Mouse (Mus musculus) kidney, adult 9 months (tissue): ENCODE data around the gene Gpr137.
A peak's percentile ranks its signal among the peaks of the same experiment; 100 is the strongest.

ENCODE experiments used
- DNase-seq: peaks from one replicate; pipeline ENCODE4 v3.0.0; 2022

The Gpr137 gene

DNA sequence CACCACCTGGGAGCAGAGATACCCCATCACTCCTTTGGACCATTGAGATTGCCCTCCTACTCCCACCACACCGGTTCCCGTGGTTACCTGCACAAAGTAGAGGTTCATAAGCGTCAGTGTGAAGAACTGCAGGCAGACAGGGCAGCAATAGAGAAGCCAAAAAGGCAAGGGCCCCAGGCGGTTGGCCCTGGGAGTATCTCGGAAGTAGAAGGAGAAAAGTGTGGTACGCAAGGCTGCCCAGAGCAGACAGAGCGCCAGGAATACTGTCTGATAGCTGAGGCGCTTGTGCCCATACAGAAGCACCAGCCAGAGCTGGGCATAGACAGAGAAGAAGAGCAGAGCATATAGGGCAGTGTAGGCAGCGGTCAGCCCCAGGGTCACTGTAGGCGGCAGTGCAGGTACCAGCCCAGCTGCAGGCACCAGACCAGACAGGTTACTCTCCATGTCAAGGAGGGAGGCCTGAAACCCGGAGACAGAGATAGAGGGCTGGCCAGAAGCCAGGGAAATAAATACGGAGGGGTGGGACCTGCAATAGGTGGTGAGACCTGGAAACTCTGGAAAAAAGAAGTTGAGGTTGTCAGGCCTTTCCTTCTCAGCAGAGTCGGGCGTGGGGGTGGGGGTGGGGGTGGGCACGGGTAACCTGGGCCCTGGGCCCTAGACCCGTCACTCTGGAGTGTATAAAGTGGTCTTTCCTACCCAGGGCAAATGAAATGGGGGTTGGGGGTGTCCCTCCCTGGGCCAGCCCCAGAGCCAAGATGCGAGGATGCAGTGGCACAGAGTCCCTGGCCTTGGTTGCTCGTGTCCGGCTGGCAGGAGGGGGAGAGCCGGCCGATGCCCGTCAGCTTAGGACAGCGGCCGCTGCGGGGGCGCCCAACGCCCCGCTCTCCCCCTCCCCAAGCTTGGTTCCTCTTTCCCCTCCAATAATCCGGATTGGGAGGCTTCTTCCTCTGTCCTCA, 1.6 kb downstream of the Gpr137 start:
- no peak for DNase-seq

DNA sequence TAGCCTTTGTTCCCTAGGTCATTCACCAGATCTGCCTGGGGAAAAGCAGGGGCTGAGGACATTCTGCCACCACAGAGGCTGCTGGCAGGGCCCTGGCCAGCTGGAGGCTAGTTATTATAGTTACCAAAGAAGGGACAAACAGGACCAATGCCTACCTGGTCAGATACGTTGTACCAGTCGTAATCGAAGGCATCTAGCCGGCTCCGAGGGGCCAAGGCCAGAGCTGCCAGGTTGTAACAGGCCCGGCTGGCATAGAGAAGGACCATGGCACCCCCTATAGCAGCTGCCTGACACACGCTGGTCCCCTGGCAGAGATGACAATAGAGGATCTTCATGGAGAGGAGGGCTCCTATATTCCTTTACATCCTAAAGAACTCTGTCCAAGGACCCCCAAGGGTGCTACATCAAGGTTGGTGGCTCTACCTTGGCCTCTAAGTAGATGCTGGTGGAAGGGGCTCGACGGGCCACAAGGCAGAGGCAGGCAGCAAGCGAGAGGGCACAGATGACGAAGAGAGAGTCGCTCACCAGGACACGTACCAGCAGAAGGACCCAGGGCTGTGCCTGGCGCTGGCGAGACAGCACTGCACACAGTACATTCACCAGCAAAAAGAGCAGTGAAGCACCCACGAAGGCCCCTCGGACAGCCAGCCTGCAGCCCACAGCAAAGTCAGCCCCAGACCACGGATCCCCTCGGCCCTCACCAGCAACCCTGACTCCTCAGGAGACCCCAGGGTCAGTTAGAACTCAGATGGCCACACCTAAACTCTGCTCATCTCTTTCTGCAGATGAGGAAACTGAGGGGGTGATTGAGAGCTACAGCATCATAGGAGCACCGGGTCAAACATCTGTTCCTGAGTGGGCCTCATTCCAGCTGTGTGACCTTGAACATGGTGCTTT, 2.9 kb downstream of the Gpr137 start:
- no peak for DNase-seq

GRCm38 (mm10) chr19:6937541-6938465, 4.5 kb downstream of the Gpr137 start:
- no peak for DNase-seq

DNA sequence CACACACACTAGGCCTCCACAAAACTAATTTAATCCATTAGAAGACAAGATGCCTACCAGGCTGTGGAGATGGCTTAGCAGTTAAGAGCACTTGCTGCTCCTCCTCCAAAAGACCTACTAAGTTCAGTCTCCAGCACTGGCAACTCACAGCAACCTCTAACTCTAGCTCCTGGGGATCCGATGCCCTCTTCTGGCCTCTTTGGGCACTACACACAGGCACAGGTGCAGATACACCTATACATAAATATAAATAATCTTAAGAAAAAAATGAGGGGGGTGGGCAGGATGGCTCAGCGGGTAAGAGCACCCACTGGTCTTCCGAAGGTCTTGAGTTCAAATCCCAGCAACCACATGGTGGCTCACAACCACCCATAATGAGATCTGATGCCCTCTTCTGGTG, 6.0 kb downstream of the Gpr137 start:
- no peak for DNase-seq

GRCm38 (mm10) chr19:6934195-6934977, 7.9 kb downstream of the Gpr137 start, which contains the start of gene Kcnk4:
Gene Kcnk4, minus strand, starts transcription at chr19:6934515.
- no peak for DNase-seq

DNA sequence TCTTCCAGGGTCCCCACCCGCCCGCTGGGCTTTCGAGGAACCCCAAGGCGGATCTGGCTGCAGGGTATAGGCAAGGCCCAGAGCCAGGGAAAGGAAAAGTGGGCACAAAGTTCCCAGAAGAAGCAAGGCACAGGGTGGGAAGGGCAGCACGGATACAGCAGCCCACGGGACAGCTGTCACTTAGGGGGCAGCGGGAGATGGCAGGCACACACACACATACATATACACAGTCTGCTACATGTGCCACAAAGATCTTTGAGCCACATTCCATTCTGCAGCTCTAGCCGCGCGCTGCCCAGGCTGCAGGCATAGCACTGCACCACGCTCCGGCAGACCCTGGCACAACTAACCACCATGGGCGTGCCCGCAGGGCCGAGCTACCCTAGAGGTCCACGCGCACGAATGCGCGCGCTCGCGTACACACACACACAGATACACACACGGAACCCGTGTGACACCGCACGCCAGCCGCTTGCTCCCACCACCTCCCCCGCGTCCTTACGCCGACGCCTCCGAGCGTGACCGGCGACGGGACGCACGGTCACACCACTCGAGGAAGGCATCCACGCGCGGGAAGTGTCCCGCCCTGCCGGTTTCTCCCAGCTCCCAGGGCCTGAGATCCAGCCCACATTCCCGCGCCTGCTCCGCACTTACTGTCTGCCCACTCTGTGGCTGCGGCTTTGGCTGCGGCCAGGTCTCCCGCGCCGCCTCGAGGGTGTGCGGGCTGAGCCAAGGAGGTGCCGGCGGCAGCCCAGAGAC, 8.7 kb downstream of the Gpr137 start:
- no peak for DNase-seq

DNA sequence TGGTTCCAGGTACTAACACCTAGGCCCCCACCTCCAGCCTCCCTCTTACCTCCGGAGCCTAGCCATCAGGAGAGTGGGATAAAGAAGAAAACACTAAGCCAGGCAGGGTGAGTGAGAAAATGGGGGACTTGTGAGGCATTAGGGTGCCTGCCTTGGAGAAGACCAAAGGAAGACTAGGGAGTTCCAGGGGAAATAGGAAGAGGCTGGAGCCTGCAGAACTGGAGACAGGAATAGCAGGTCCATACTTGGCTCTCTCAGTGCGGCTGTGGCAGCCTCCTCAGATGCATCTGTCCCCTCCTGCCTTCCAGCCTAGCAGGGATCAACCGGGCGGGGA, 9.2 kb downstream of the Gpr137 start:
- DNase-seq = no peak

- DNase-seq = no peak
These were observed 10.3 kb downstream of the Gpr137 start for GRCm38 (mm10) chr19:6932018-6932417.

- no peak for DNase-seq
These were observed 11.3 kb downstream of the Gpr137 start for GRCm38 (mm10) chr19:6931002-6931401.

GRCm38 (mm10) chr19:6928080-6928479, 14.2 kb downstream of the Gpr137 start:
- DNase-seq = no peak

DNA sequence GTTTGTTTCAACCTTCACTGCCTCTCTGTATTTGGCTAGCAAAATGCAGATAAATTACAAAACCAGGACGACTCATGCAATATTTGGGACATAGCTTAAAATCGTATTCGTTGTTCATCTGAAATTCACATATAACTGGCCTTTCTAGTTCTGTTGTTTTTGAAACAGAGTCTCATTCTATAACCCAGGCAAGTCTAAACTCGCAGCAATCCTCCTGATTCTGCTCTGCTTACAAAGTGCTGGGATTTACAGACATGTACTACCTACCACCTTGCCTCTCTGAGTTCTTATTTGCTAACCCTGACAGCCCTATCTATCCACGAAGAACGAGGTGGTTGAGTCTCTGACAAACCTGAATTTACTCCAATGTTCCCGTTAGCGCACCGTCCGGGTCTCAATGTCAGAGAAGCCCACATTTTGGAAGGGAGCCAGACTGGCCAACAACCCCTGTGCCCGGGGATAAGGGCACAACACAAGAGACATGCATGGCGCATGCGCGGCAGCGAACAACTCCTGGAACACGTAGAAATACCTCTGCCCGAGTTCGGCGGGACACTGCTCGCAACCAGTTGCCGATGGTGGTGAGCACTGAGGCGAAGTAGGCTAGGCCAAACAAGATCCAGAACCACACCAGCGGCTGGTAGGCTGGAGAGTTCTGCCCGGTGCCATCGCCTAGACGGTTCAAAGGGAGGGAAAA, 15.6 kb downstream of the Gpr137 start:
- DNase-seq = peak; percentile 68

GRCm38 (mm10) chr19:6925611-6926329, 16.5 kb downstream of the Gpr137 start:
- DNase-seq = no peak

DNA sequence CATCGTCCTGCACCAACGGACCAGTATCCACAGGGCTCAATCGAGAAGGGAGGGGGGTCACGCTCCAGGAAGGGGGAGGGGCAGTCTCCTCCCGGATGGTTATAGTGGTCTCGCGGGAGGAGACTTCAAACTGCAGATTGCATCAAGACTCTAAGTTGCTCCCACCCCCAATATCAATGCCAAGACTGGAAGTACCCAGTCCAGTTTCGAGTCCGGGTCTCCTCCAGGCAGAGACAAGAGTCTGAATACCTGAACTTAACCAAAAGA, 17.0 kb downstream of the Gpr137 start, which contains the start of gene Catsperz:
Catsperz (minus strand) TSS at position 74 of the 267 bp plus-strand sequence.
- no peak for DNase-seq

- DNase-seq = peak; percentile 92
These were observed 17.6 kb downstream of the Gpr137 start for GRCm38 (mm10) chr19:6924461-6925306.

DNA sequence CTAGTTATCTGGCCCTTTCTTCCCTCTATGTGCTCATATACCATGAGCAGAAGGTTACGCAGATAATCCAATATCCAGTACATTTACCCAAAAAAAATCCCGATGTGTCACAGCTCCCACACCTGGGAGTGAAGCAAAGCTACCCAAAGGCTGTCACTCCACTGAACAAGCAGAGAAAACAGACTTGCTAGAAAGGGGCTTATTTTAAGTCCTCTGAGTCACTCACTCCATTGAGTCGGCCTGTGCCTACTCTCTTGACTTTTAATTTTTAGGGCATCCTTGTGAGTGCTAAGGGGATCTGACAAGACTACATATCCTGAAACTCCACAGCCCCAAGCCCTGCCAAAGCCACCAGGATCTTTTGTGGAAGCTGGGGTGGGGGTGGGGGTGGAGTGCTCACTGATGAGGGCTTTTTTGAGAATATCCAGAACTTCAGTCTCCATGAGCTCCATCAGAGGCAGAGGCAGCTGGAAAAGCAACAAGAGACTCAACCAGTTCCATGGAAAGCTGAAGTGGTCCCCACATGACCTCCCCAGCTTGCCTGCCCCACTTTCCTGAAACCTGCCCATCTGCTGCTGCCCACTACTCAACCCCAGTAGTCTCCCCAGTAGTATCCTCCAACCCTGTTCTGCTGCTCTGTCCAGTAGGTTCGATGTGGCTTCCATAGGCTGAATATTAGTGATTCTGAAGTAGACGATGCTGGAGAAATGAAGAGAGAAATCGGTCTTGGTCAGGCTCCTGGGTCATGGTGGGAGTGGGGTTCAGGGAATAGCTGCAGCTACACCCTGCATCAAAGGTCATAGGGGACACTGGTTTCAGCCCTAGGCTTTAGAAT, 19.2 kb downstream of the Gpr137 start:
- no peak for DNase-seq

- peak; percentile 100 for DNase-seq
These were observed 20.4 kb downstream of the Gpr137 start, which contains the start of gene Esrra for GRCm38 (mm10) chr19:6921647-6922567. Gene Esrra, minus strand, starts transcription at chr19:6921813.
